Mouse (Mus musculus) thymus, postnatal 4 days (tissue): Measurements from ENCODE around the gene Syt7.

Experiments
- DNase-seq: peaks from one replicate; pipeline ENCODE4 v3.0.0; 2021

Syt7 gene

GRCm38 (mm10) chr19:10461584-10461983 is 72.7 kb downstream of the Syt7 start:
- no peak for DNase-seq

- DNase-seq = no peak
These were observed 75.5 kb downstream of the Syt7 start for GRCm38 (mm10) chr19:10464427-10464826.

DNA sequence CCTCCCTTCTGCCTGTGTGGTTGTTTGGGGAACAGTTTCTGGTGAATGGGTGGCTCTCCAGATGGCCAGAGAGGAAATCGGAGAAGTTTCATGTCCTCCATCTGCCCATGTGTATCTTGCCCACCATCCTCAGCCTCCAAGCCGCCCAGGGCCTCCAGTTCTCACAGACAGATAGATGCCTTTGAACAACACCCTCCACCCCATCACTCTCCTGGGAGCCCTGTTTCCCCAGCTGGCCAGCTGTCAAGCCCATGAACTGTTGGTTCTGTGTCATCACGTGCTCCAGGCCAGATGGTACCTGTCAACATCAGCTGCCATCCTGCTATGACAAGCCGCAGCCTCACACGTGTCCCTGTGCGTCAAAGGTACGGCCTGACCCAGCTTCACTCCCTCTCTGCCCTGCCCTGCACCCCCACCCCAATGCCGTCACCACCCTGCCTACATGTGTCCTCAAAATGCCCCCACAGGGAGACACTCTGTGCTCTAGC is 80.3 kb downstream of the Syt7 start:
- DNase-seq = no peak

GRCm38 (mm10) chr19:10472958-10473357 is 84.1 kb downstream of the Syt7 start:
- no peak for DNase-seq

DNA sequence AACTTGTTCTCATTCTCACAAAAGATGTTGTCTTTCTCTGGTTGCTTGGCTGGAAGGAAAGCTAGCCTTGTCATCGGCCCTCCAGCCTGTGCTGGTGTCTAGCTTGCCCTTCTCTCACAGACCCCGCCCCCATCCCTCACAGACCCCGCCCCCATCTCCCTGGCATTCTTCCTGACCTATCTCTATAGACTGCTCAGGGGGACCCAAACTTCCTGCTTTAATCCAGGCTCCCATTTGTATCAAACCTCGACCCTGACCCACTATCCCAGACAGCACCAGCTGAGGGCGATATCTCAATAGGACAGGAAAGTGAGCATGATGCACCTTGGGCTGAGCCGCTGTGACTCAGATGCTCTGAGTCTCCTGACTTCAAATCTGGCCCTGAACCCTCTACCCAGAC is 84.9 kb downstream of the Syt7 start:
- no peak for DNase-seq

- peak; percentile 53 for DNase-seq
These were observed 90.7 kb downstream of the Syt7 start for GRCm38 (mm10) chr19:10479541-10479940.

GRCm38 (mm10) chr19:10482703-10483102 is 93.8 kb downstream of the Syt7 start, which contains the start of gene Ppp1r32:
Ppp1r32 (minus strand) TSS chr19:10482928.
- no peak for DNase-seq

DNA sequence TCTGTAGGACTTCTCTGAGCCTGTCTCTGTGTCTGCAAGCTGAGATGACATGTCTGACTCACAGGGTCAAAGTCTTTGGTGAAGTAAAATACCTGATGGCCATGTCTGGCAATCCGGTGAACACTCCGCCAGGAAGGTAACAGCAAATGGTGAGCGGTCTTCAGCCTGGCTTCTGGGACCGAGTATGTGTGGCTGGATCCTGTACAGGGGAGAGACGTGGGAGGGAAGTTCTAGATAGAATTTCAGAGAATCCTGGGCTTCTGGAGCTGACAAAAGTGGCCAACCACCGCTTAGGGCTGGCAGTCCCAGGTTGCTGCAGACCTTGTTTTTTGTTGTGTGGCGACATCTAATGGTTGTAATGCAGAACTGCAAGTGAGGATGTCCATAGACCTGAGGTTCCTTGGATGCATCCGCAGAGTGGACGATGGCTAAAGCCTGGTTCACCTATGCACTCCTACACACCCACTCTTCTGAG is 97.4 kb downstream of the Syt7 start:
- DNase-seq = peak; percentile 40

- no peak for DNase-seq
These were observed 106.8 kb downstream of the Syt7 start for GRCm38 (mm10) chr19:10495670-10496069.

DNA sequence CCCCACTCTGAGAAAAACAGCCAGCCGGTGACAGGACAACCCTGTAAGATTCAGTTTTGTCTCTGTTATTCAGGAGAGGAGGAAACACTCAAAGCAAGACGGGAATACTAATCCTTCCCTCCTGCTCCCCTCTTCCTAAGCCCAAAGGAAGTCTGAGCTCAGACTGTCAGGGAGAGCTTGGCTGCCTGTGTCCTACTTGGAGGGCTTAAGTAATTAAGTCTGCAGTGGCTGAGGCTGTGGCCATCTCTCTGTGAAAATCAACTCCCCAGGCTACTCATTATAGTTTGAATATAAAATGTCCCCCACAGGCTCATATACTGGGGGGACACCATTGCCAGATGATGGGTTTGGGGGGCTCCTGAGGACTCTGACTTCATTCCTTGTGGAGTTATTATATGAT is 108.1 kb downstream of the Syt7 start:
- no peak for DNase-seq

- DNase-seq = no peak
These were observed 108.7 kb downstream of the Syt7 start for GRCm38 (mm10) chr19:10497512-10498160.

DNA sequence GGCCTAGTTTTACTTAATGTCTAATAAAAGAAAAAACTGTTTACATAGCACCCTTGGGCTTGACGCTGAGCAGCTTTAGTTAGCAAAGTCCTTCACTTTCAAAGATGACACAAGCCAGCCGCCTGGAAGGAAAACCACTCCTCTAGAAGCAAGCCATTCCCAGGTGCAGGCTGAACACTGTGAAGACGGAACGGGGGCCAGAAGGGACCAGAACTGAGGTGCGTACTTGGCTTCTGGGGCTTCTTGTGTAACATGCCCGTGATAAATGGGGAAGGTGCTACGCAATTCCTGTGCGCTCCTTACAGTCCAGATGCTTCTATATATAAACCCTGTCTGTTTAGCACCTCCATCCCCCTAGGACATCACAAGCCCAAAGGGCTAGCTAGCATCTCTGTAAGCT is 111.7 kb downstream of the Syt7 start:
- no peak for DNase-seq

- peak; percentile 66 for DNase-seq
These were observed 113.7 kb downstream of the Syt7 start for GRCm38 (mm10) chr19:10502571-10502970.
